Mouse (Mus musculus): ENCODE measurements around the gene Man2c1.

- no peak for TF ChIP-seq GATA1 (IDR thresholded peaks at IDR 0.05; ENCODE audit: borderline replicate concordance, low read length)
- TF ChIP-seq FLI1 (IDR thresholded peaks at IDR 0.05; ENCODE audit: low read length), result no peak
Measured at GRCm38 (mm10) chr9:57156383-57156782, 25.9 kb downstream of the Man2c1 start.
